Mouse (Mus musculus) liver, postnatal 0 days (tissue): ENCODE measurements around the gene Ilkap.

Source experiments
- CTCF ChIP-seq: sonication (generic); IDR thresholded peaks from 2 replicates; pipeline ENCODE4 v1.5.1; 2016; ENCODE audit warnings: antibody characterized with exemption, low read depth
- EP300 ChIP-seq: IDR thresholded peaks from 2 replicates; pipeline ENCODE4 v1.6.1; 2016; ENCODE audit warnings: antibody characterized with exemption, low read depth, mild to moderate bottlenecking

GRCm38 (mm10) chr1:91434905-91435304, 36.3 kb upstream of the Ilkap start:
- TF ChIP-seq EP300, result no peak
- no peak for TF ChIP-seq CTCF
